Mouse (Mus musculus): ENCODE results near the gene Ntng1.

- TF ChIP-seq CTCF (IDR thresholded peaks at IDR 0.05; ENCODE audit: control insufficient read depth, insufficient read depth, insufficient read length) (no peak), MYOG (IDR thresholded peaks at IDR 0.05; ENCODE audit: control insufficient read depth, extremely low read depth, insufficient read length) (no peak), USF1 (IDR thresholded peaks at IDR 0.05; ENCODE audit: low read depth) (no peak), MYOD1 (IDR thresholded peaks at IDR 0.05; ENCODE audit: control insufficient read depth, insufficient read length, low read depth) (no peak)
Measured at GRCm38 (mm10) chr3:109818821-109819685, 324.8 kb downstream of the Ntng1 start.
